Mouse (Mus musculus) myocyte (in vitro differentiated cells): ENCODE measurements around the gene Ppdpf.

Source experiments
- CEBPB ChIP-seq: IDR thresholded peaks from 2 replicates; pipeline ENCODE4 v1.6.1; 2011; ENCODE audit warnings: mild to moderate bottlenecking, moderate library complexity; ENCODE audit not compliant: poor library complexity, insufficient read depth, severe bottlenecking
- MYOG ChIP-seq, 3 experiments: IDR thresholded peaks; one replicate each; pipeline ENCODE4 v1.6.1; 2011; ENCODE audit warnings: control low read depth in 2 of 3, low read depth in 2 of 3, mild to moderate bottlenecking in 2 of 3; ENCODE audit not compliant: insufficient read length in 2 of 3, control insufficient read depth in 1 of 3, insufficient read depth in 1 of 3
- POLR2A ChIP-seq: IDR thresholded peaks from one replicate; pipeline ENCODE4 v1.6.1; 2011; ENCODE audit warnings: low read depth, mild to moderate bottlenecking, control low read depth, moderate library complexity; ENCODE audit not compliant: insufficient read length
- POLR2AphosphoS2 ChIP-seq: IDR thresholded peaks from one replicate; pipeline ENCODE4 v1.6.1; 2011; ENCODE audit warnings: low read depth, control low read depth; ENCODE audit not compliant: insufficient read length
- SRF ChIP-seq: IDR thresholded peaks from one replicate; pipeline ENCODE4 v1.6.1; 2011; ENCODE audit warnings: low read depth; ENCODE audit not compliant: control insufficient read depth, insufficient read length
- USF1 ChIP-seq: IDR thresholded peaks from one replicate; pipeline ENCODE4 v1.6.1; 2011; ENCODE audit warnings: low read depth, mild to moderate bottlenecking, control low read depth, moderate library complexity

- no peak for TF ChIP-seq POLR2A
- TF ChIP-seq MYOG (IDR thresholded peaks at IDR 0.05; ENCODE audit: control insufficient read depth in 1 of 3, insufficient read depth in 1 of 3, insufficient read length in 2 of 3, low read depth in 2 of 3): no peak
- TF ChIP-seq POLR2AphosphoS2: no peak
- TF ChIP-seq CEBPB: no peak
- no peak for TF ChIP-seq USF1
- no peak for TF ChIP-seq SRF
These were observed 44.1 kb downstream of the Ppdpf start for GRCm38 (mm10) chr2:181231171-181231570.
